Mouse (Mus musculus) heart, postnatal 4 days (tissue): ENCODE data around the gene Psmd11. TPM values are rescaled to one million over a fixed set of nuclear protein-coding genes. Genes with fewer than 3 reads are reported as not detected.
A peak's percentile ranks its signal among the peaks of the same experiment; 100 is the strongest.
"Not testable (repeated sequence)": the region's sequence is repeated elsewhere in the genome, so short reads cannot be mapped to it uniquely, and the experiment has no call there.

ENCODE experiments used
- DNase-seq: peaks from one replicate; pipeline ENCODE4 v3.0.0; 2021
- total RNA-seq, 2 experiments: library from RNA; stranded (reverse); gene quantifications; 2 replicates each; pipeline ENCODE4 v1.2.3; 2021

Psmd11 gene
- total RNA-seq, 2 experiments from 2014 or later, result 104 to 111 TPM

GRCm38 (mm10) chr11:80429009-80429475 lies 627 bp downstream of the Psmd11 start:
- peak; percentile 48 for DNase-seq

GRCm38 (mm10) chr11:80429500-80430166 lies 1.2 kb downstream of the Psmd11 start:
- DNase-seq, result no peak

- DNase-seq, result no peak
Observed at GRCm38 (mm10) chr11:80430366-80430910, 2.0 kb downstream of the Psmd11 start.

GRCm38 (mm10) chr11:80446916-80447315 lies 18.5 kb downstream of the Psmd11 start:
- no peak for DNase-seq

- no peak for DNase-seq
Observed at GRCm38 (mm10) chr11:80449859-80450258, 21.4 kb downstream of the Psmd11 start.

- DNase-seq, result no peak
Observed at GRCm38 (mm10) chr11:80452242-80452641, 23.8 kb downstream of the Psmd11 start.

GRCm38 (mm10) chr11:80453198-80453597 lies 24.8 kb downstream of the Psmd11 start:
- DNase-seq, result no peak

- not testable (repeated sequence) for DNase-seq
Observed at GRCm38 (mm10) chr11:80463605-80464130, 35.3 kb downstream of the Psmd11 start.

- no peak for DNase-seq
Observed at GRCm38 (mm10) chr11:80471836-80472605, 43.6 kb downstream of the Psmd11 start.

GRCm38 (mm10) chr11:80474175-80474691 lies 45.8 kb downstream of the Psmd11 start:
- no peak for DNase-seq

GRCm38 (mm10) chr11:80474846-80475245 lies 46.4 kb downstream of the Psmd11 start:
- DNase-seq, result no peak

- DNase-seq, result no peak
Observed at GRCm38 (mm10) chr11:80475544-80475943, 47.1 kb downstream of the Psmd11 start.

- peak; percentile 89 for DNase-seq
Observed at GRCm38 (mm10) chr11:80476222-80477189, 48.1 kb downstream of the Psmd11 start, which contains the start of gene Cdk5r1. Gene Cdk5r1 (plus strand): TSS chr11:80477023.

GRCm38 (mm10) chr11:80477341-80478199 lies 49.2 kb downstream of the Psmd11 start:
- no peak for DNase-seq

GRCm38 (mm10) chr11:80478694-80479412 lies 50.4 kb downstream of the Psmd11 start:
- no peak for DNase-seq

GRCm38 (mm10) chr11:80479425-80479824 lies 51.0 kb downstream of the Psmd11 start:
- DNase-seq, result no peak

GRCm38 (mm10) chr11:80479906-80480866 lies 51.8 kb downstream of the Psmd11 start:
- DNase-seq, result no peak

GRCm38 (mm10) chr11:80481409-80482050 lies 53.1 kb downstream of the Psmd11 start:
- DNase-seq, result no peak
